Mouse (Mus musculus) erythroblast, embryonic 14.5 days (primary cell): ENCODE data around the gene Mgarp. TPM values are rescaled to one million over a fixed set of nuclear protein-coding genes. Genes with fewer than 3 reads are reported as not detected.
"Not testable (repeated sequence)": the region's sequence is repeated elsewhere in the genome, so short reads cannot be mapped to it uniquely, and the experiment has no call there.

Source experiments
- H3K27me3 ChIP-seq: 2 replicates; pipeline ENCODE4 v1.6.1; 2012; ENCODE audit warnings: inconsistent platforms; ENCODE audit not compliant: control insufficient read depth
- H3K36me3 ChIP-seq: 2 replicates; pipeline ENCODE4 v1.6.1; 2012; ENCODE audit warnings: mild to moderate bottlenecking, inconsistent platforms; ENCODE audit not compliant: control insufficient read depth
- H3K4me1 ChIP-seq: 2 replicates; pipeline ENCODE4 v1.6.1; 2012; ENCODE audit warnings: inconsistent platforms; ENCODE audit not compliant: control insufficient read depth
- H3K4me3 ChIP-seq: replicated peaks from 2 replicates; pipeline ENCODE3; 2012; ENCODE audit warnings: moderate library complexity, mild to moderate bottlenecking, inconsistent platforms
- H3K9me3 ChIP-seq: 2 replicates; pipeline ENCODE4 v1.6.1; 2012; ENCODE audit warnings: low read length, inconsistent platforms, mixed read lengths; ENCODE audit not compliant: control insufficient read depth
- GATA1 ChIP-seq: IDR thresholded peaks from 2 replicates; pipeline ENCODE4 v1.6.1; 2012; ENCODE audit warnings: low read length, inconsistent platforms, mixed read lengths
- TAL1 ChIP-seq: IDR thresholded peaks from 3 replicates; pipeline ENCODE4 v1.6.1; 2012; ENCODE audit warnings: low read length, inconsistent platforms, mixed read lengths
- polyA plus RNA-seq: library from polyadenylated mRNA; stranded (reverse); fragments of >175 nt; gene quantifications from 2 replicates; pipeline ENCODE4 v1.2.3, GENCODE M21; 2012

The Mgarp gene
- 0.08 TPM in 2 replicates for polyA plus RNA-seq

DNA sequence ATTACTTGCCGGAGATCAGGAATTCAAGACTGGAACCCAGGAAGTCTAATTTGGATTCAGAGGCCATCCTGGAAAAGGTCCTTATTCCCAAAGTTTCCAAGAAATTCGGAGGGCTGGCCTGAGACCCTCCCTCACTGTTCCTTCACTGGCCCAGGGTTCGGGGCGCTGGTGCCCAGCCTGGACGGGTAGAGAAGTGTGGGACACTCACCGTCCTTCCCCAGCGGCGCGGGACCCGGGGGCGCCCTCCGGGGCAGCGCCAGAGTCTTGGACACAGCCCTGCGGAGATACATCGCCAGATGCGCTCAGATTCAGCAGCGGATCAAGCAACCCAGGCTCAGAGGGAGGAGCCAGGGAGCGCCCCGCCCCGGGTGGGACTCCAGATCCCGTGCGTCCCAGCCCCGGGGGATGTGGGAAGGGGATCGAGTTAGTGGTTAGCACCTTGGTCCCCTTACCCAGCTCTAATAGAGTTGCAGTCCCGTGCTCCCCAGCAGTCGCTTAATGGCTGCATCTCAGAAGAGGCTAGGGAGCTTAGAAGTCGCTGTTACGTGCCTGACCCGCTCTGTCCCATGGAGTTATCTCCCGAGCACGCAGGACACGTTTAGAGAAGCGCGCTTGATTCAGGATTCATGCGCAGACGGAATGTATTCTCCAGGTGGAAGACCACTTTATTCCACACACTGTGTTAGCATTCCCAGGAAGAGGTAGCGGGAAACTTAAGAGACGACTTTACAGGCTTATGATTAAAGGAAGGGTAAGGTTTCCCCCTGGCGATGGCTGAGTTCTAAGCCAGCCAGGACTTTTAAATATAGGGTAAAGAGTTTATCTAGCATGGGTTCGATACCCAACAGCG lies at the start of gene Mgarp:
Gene Mgarp (minus strand): TSS at position 520 of the 850 bp plus-strand sequence.
- Histone ChIP-seq H3K4me3 (peak within 1 kb of the TSS; percentile 71), H3K4me1 (peaks cover 22% of the 10 kb centered on the region), H3K36me3 (no peaks in the 10 kb centered on the region), H3K27me3 (peaks cover 42% of the 10 kb centered on the region), H3K9me3 (no peaks in the 10 kb centered on the region)
- TF ChIP-seq TAL1 = no peak
- TF ChIP-seq GATA1 = no peak

DNA sequence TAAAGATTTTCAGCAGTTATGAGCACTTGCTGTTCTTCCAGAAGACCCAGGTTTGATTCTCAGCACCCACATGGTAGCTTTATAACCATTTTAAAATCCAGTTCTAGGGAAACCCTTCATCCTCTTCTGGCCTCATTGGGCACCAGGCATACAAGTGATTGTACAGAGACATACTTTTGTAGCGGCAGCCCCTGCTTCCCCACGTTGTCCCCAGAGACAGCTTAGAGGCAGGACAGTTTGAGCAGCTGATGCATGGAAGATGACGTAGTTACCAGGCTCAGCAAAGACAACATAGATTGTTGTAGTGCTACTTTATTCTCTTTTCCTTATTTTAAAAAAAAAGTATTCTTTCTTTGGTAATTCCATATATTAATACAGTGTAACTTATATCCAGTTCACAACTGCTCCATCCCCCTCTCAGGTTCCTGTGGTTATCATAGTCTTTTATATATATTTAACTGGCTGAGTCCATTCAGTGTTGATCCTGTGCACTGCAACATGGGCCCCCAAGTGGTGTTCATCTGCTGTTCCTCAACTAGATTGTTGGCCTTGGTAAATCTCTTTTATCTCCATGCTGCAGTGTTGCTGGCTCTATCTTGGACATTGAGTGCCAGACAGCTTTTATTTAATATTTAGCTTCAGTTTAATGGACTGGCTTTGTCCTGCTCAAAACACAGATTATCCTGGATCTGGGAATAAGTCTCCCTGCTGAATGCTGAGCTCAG lies 38.5 kb upstream of the Mgarp start:
- peaks cover 41% of the 10 kb centered on the region for H3K36me3 ChIP-seq
- H3K4me3 ChIP-seq = no peak overlapping the region
- H3K9me3 ChIP-seq = no peaks in the 10 kb centered on the region
- TF ChIP-seq TAL1 (no peak), GATA1 (no peak)
- H3K4me1 ChIP-seq = peaks cover 6% of the 10 kb centered on the region
- no peaks in the 10 kb centered on the region for H3K27me3 ChIP-seq

DNA sequence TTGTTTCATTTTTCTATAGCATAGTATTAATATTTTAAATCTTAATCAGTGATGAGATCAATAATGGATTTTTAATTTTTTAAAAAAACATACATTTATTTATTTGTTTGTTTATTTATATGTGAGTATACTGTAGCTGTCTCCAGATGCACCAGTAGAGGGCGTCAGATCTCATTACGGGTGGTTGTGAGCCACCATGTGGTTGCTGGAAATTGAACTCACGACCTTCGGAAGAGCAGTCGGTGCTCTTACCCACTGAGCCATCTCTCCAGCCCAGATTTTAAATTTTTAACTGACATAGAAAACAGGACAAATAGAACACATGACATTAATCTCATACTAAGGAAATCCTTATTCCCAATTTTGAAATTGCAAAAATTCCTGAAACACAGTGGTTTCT lies 37.8 kb upstream of the Mgarp start:
- peaks cover 37% of the 10 kb centered on the region for H3K36me3 ChIP-seq
- not testable (repeated sequence) for H3K4me1 ChIP-seq, H3K27me3 ChIP-seq, H3K4me3 ChIP-seq, H3K9me3 ChIP-seq

GRCm38 (mm10) chr3:51425394-51425793 lies 28.9 kb upstream of the Mgarp start:
- TF ChIP-seq TAL1 = no peak
- TF ChIP-seq GATA1 = no peak
- H3K4me3 ChIP-seq = no peak overlapping the region

GRCm38 (mm10) chr3:51421921-51422320 lies 25.4 kb upstream of the Mgarp start:
- H3K27me3 ChIP-seq = no peaks in the 10 kb centered on the region
- H3K4me1 ChIP-seq = peaks cover 41% of the 10 kb centered on the region
- TF ChIP-seq TAL1 = no peak
- no peak for TF ChIP-seq GATA1
- H3K4me3 ChIP-seq = no peak overlapping the region
- H3K9me3 ChIP-seq = no peaks in the 10 kb centered on the region
- peaks cover 30% of the 10 kb centered on the region for H3K36me3 ChIP-seq

More at GRCm38 (mm10) chr3:51425394-51425793, 28.9 kb upstream of the Mgarp start:
- peaks cover 17% of the 10 kb centered on the region for H3K36me3 ChIP-seq
- no peaks in the 10 kb centered on the region for H3K27me3 ChIP-seq
- H3K4me1 ChIP-seq = peaks cover 19% of the 10 kb centered on the region
- H3K9me3 ChIP-seq = no peaks in the 10 kb centered on the region

GRCm38 (mm10) chr3:51417966-51418365 lies 21.4 kb upstream of the Mgarp start:
- peak overlapping the region; percentile 73 for H3K4me3 ChIP-seq
- H3K27me3 ChIP-seq = no peaks in the 10 kb centered on the region
- no peaks in the 10 kb centered on the region for H3K9me3 ChIP-seq
- peaks cover 65% of the 10 kb centered on the region for H3K4me1 ChIP-seq
- TF ChIP-seq TAL1 = no peak
- TF ChIP-seq GATA1 = no peak
- H3K36me3 ChIP-seq = peaks cover 30% of the 10 kb centered on the region

- Histone ChIP-seq H3K4me1 (peaks cover 66% of the 10 kb centered on the region), H3K36me3 (peaks cover 29% of the 10 kb centered on the region), H3K27me3 (no peaks in the 10 kb centered on the region), H3K4me3 (peak overlapping the region; percentile 73), H3K9me3 (no peaks in the 10 kb centered on the region)
- no peak for TF ChIP-seq TAL1
- no peak for TF ChIP-seq GATA1
Observed at GRCm38 (mm10) chr3:51417485-51417884, 20.9 kb upstream of the Mgarp start.

DNA sequence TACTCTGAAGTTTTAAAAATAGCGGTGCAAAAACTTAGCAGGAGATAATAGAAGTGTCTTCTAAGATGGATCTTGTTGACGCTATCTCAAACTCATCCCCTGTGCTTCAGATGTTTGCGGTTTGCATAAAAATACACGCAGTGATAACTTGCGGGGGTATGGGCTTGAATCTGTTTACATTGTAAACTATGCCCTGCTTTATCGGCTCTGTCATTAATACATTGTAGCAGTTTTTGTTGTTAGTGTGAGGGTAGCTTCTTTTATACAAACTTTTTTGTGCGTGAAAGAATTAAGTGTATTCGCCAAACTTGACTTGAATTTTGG lies 20.6 kb upstream of the Mgarp start:
- no peaks in the 10 kb centered on the region for H3K9me3 ChIP-seq
- no peaks in the 10 kb centered on the region for H3K27me3 ChIP-seq
- peaks cover 65% of the 10 kb centered on the region for H3K4me1 ChIP-seq
- peak overlapping the region; percentile 73 for H3K4me3 ChIP-seq
- peaks cover 27% of the 10 kb centered on the region for H3K36me3 ChIP-seq
- TF ChIP-seq TAL1 = no peak
- TF ChIP-seq GATA1 = no peak

DNA sequence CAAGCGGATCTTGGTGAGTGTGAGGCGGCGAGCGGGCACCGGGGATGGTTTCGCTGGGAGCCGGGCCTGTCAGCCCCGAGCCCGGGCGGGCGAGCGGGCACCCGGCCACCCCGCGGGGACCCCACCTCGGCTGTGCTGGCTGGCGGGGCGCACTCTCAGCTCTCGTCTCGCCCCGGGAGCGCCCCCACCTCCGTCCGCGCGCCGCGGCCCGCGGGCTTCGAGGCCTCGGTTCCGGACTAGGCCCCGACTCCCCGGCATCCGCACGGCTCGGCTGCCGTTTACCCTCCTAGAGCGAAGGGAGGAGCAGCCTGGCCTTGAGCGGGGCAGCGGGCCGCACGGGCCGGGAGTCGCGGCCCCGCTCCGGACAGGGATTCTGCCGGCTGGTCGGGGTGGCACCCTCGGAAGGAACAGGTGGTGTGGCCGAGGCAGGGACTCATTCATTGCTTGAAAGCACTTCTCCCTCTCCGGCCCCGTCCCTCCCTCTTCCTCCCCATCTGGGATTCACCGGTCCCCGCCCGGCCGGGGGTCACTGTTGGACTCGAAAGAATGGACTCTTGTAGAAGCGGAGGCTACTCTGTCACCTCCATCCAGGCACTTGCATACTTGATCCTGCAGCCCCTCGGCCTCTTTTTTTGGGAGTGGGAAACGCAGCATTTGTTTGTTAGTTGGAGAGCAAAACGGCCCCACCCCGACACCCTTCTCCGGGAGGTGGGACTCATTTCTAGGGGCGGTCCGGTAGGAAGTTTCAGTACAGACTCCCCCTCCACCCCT lies 20.0 kb upstream of the Mgarp start:
- Histone ChIP-seq H3K4me3 (peak overlapping the region; percentile 73), H3K9me3 (no peaks in the 10 kb centered on the region), H3K36me3 (peaks cover 22% of the 10 kb centered on the region)

More for the DNA sequence above, 20.0 kb upstream of the Mgarp start:
- no peaks in the 10 kb centered on the region for H3K27me3 ChIP-seq
- peaks cover 61% of the 10 kb centered on the region for H3K4me1 ChIP-seq
- TF ChIP-seq TAL1 (no peak), GATA1 (no peak)
